Mouse (Mus musculus) right cerebral cortex, adult 2 months (tissue): ENCODE data around the gene Gm13697.
A peak's percentile ranks its signal among the peaks of the same experiment; 100 is the strongest.

ENCODE experiments used
- DNase-seq, 2 experiments: peaks; one replicate each; pipeline ENCODE4 v3.0.0; 2021 to 2022; ENCODE audit warnings: low spot score in 2 of 2

Gene Gm13697

DNA sequence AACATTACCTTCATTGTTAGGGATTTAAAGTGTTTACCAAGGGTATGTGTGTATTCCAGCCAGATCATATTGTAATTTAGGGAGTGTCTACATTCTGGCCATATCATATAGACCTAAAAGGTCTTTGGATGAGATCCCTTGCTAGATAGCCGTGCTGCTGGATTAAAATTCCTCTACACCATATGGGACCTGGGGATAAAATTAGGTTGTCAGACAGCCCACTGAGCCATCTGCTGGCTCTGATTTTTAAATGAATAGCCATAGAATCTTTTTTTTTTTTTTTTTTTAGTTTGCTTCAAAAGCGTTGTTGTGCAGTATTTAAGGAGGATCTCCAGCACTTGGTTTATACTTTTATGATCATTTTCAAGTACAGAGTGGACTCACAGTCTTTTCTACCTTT is 48.0 kb downstream of the Gm13697 start:
- DNase-seq: peak in 1 of 2 experiments; percentile 51

DNA sequence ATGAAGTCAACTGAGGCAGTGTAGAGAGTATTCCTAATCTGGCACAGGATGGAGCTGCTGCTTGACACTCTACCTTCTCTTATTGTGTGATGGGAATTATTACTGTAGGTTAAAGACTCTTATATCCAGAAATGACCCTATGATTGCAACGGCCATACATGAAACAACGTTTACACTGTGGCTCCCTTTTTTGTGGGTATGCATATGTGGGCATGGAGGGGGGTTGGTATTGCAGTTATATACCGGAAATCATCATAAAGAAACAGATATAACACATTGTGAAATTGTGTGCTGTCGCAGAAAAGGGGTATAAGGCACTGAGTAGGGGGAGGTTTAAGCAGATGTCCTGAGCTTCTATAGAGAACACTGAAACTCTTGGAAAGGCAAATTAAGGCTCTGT is 51.5 kb downstream of the Gm13697 start:
- no peak for DNase-seq
